Mouse (Mus musculus) adipocyte (in vitro differentiated cells): ENCODE measurements around the gene Krba1.

Experiments used
- DNase-seq: peaks from one replicate; pipeline ENCODE4 v3.0.0-alpha.2; 2016; ENCODE audit warnings: low spot score

Krba1 gene

DNA sequence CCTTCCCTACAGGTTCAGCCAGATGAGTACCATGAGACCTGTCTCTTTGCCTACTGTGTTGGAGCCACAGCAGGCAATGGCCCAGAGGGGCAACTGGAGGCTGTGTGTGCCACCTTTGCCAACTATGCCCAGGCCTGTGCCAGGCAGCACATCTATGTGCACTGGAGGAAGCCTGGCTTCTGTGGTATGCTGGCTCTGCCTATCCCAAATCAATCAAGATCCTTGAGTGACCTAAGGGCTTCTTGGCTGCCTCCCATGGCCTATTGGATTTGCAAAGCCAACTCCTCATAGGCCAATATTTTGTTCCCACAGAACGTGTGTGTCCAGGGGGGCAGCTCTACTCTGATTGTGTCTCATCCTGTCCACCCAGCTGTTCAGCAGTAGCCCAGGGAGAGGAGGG is 56.8 kb downstream of the Krba1 start:
- DNase-seq: no peak

DNA sequence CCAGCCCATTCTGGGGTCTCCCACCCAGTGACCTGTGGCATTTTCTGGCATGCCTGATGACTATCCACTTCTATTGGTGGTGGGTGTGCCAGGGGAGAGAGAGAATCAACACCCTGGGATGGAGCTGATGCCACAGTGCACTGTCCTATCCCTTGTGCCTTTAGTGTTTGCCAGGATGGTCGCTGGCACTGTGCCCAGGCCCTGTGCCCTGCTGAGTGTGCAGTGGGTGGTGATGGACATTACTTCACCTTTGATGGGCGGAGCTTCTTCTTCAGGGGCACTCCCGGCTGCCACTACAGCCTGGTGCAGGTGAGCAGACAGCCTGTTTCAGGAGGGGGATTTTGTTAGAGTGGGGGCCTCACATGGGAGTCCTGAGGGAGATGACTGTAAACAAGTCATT is 57.4 kb downstream of the Krba1 start:
- DNase-seq: no peak

DNA sequence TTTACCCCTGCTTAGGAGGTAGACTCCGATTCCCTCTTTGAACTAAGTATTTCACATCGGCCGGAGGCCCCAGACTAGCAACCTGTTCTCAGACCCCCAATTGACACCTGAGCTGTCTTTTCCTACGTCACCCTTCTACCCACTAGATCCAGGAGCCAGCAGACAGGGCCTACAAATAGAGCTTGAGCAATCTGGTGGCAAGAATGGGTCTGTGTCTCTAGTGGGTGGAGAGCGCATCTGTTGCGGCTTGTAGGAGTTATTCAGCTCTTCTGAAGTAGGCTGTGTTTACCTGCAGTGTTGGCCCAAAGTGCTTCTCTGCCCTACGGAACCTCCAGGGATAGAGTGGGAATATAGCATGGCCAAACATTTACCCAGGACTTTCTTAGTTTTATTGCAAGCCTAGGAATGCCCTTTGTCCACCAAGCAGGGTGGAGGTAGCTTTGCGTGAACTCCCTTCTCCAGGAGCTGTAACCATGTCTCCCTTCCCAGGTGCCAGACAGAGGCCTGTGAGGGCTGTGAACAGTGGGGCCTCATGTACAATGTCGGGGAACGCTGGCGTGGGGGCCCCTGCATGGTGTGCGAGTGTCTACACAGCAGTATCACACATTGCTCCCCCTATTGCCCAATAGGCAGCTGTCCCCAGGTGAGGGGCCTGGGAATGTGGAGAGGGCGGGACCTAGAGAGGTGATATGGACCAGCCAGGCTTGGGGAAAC is 69.7 kb downstream of the Krba1 start:
- DNase-seq: no peak

DNA sequence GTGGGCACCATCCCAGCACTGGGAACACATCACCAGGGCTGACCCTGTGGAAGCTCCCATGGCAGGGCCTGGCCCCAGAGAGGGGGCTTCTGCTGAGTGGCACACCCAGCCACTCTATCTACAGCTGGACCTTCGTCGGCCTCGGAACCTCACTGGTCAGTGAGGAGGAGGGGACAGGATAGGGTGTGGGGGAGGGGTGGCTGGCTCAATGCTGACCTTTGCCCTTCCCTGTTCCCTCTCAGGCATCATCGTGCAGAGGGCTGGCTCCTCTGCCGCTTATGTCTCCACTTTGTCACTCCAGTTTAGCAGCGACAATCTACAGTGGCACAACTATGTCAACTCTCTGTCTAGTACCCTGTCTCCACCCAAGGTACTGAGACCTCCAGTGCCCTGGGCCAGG is 71.3 kb downstream of the Krba1 start:
- no peak for DNase-seq

DNA sequence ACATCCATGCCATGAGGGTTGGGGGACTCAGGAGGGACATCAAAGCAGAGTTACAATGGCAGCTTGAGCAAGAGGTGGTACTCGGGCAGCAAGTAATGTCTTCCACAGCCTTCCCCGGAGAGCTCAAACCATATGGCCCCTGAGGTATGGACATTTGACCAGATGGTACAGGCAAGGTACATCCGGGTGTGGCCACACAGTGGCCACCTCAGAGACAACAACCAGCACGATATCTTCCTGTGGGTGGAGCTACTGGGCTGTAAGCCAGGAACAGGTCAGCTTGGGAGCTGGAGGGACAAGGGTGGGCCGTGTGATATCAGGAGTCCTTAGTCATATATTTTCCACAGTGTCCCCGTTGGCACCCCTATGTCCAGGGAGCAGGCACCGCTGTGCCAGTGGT is 72.1 kb downstream of the Krba1 start:
- no peak for DNase-seq
